Mouse (Mus musculus) lung, postnatal 14 days (tissue): ENCODE data around the gene Hbq1b.

Source experiments
- DNase-seq: peaks from one replicate; pipeline ENCODE4 v3.0.0; 2021

The Hbq1b gene

DNA sequence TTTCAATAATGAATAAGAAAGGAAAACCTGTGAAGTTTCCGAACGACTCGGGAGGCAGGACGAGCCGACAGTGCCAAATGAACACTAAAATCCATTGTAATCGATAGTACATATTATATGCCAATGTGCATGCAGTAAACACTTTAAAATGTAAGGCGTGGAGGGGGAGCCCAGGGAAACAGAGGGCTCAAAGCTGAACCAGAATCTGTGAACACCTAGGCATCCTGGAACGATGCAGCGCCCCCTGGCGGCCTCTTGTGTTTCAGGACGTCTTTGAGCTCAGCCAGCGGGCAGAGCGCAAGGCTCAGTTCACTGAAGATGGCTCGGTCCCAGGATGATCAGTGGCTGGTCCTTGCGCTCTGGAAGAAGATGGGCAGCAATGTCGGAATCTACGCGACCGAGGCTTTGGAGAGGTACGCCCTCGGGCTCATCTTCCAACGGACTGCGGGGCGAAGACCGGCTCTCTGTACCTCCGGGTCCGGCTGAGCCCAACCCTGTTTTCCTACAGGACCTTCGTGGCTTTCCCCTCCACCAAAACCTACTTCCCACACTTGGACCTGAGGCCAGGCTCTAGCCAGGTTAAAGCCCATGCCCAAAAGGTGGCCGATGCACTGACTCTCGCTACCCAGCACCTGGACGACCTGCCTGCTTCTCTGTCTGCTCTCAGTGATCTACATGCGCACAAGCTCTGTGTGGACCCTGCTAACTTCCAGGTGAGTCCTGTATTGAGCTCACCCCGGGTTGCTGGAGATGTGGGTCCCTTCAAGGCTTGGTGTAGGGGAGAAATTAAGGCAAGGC, at the start of gene Hbq1b:
Gene Hbq1b (plus strand): TSS at position 271 of the 798 bp plus-strand sequence.
- peak; percentile 81 for DNase-seq

- no peak for DNase-seq
Observed at GRCm38 (mm10) chr11:32237411-32237795, 49.4 kb upstream of the Hbq1b start.

GRCm38 (mm10) chr11:32238093-32238860, 48.5 kb upstream of the Hbq1b start:
- DNase-seq, result peak; percentile 79

DNA sequence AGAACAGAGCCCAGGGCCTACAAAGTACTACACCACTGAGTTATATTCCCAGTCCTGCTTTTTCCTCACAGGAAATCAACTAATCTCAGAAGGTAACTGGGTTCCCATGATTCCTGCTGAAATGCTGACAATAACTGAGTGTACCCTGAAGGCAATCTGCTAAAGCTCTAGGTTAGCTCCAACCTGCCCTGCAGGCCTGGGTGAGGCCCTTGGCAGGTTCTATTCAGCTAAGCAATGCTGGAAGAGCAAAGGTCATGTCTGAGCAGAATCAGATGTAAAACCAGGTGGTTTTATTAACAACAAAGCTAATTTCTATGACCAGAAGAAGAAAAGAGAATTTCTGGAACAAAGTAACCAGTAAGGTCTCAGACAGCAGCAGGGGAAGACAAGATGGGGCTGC, 45.4 kb upstream of the Hbq1b start:
- no peak for DNase-seq

DNA sequence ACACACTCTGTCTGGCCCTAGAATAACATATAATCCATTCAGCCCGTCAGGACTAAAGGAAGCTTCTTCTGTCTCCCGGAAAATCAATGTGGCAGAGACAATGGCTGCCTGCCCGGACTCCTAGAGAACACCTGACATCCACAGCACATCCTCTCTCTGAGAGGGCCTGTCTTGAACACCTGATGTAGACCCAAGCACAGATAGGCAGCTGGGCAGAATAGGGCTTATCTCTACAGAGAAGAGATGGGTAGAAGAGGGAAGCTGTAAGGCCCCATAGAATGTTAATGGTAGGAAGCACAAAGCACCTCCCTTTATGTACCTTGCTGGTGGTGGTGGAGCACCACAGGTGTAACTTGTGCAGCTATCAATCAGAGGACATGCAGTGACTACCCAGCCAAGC, 44.6 kb upstream of the Hbq1b start:
- DNase-seq, result no peak

DNA sequence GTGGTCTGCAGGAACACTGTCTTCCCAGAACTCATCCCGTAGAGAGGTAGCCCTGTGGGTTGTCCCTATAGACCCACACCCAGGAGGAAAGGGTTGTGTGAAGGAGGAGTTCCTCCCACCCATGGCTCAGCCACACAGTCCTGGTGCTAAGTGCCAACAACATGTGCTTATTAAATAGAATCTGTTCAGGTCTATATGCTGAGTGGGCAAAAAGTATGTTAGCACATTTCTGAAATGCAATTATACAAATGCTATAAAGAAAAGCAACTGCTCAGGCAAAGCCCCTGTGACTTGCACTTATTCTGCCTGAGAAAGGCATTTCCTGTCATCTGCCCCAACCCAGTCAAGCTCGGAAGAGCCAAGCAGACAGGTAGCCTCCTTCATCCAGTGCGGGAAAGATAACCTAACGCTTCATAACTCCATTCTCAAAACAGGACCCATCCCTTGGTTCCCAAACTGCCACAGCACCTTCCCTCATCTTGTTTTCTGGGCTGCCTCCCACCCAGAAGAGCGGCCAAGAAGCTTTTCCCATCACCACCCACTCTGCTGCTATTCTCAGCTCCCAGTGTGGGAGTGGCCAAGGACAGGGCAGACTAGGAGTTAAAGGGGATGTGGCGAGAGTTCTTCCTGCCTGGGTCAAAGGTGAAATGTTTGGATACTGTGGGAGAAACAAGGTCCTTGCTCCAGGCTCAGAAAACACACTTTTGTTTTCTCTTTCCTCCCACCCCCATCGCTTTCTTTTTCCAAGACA, 43.4 kb upstream of the Hbq1b start:
- DNase-seq, result no peak

- DNase-seq, result no peak
Observed at GRCm38 (mm10) chr11:32244064-32244463, 42.7 kb upstream of the Hbq1b start.

- DNase-seq, result no peak
Observed at GRCm38 (mm10) chr11:32244617-32245016, 42.1 kb upstream of the Hbq1b start.

GRCm38 (mm10) chr11:32245614-32246013, 41.2 kb upstream of the Hbq1b start:
- DNase-seq, result no peak

DNA sequence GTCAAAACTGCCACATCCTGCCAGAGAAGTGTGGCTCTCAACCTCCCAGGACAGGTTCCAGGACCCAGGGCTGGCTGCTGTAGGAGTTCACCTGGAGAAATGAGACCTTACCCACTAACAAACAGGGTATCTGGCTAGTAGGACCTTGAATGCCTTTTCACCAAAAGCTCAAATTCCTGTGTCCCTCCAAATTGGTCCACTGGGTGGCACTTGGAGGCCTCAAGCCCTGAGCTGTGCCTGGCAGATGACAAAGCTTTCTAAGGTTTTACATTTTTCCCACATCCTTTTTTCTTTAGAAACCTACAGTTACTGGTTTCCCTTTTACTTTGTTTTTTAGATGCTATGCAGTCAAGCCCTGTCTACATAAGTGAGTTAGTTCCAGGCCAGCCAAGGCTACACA, 39.7 kb upstream of the Hbq1b start:
- DNase-seq, result no peak

- DNase-seq, result no peak
Observed at GRCm38 (mm10) chr11:32248350-32248749, 38.4 kb upstream of the Hbq1b start.

GRCm38 (mm10) chr11:32250880-32251763, 35.6 kb upstream of the Hbq1b start:
- no peak for DNase-seq

- no peak for DNase-seq
Observed at GRCm38 (mm10) chr11:32253121-32253520, 33.6 kb upstream of the Hbq1b start.

- no peak for DNase-seq
Observed at GRCm38 (mm10) chr11:32256146-32256545, 30.6 kb upstream of the Hbq1b start.

DNA sequence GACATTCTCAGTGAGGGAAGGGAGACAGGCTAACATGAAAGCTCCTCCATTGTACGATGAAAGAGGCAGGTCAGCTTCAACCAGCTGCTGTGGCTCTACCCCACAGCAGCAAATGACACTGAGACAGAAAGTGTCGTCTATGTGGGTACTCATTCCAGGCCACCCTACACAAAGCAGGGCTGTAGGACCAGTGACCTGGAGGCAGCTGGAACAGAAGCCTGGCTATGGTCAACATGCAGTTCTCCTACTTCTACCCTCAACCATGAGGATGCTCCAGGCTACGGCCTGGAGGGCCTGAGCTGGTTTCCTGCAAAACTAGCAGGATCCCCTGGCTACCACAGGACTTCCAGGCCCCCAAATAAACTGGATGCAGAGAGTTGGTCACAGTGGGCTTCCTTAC, 30.2 kb upstream of the Hbq1b start:
- no peak for DNase-seq

DNA sequence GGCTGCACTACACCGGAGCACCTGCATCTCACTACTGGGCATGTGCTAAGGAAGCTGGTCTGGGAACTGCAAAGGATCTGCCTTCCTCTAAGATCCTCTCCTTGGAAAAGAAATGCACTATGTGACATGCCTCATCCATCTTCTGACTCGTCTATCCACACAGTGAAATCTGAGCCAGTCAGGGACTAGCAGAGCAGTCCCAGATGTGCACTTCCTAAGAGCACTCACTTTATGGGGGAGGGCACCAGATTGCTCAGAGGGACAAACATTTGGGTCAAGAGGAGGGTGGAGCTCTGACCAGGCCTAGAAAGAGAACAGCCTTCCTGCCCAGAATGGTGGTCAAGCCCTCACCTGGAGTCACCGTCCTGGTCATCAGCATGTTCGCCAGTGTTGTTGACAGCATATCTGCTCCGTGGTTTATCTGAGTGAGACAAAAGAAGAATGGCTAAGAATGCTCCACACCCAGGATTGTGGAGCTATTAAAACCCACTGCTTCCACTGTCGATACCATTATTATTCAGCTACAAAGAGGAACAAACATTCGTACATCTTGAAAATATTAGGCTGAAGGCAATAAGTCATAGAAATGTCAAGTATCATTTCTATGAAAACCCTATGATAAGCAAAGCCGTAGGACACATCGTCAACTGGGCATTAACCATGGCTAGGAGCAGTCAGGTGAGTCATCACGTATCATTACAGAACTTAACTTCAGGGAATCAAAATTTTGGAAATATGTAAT, 23.9 kb upstream of the Hbq1b start:
- DNase-seq, result no peak

DNA sequence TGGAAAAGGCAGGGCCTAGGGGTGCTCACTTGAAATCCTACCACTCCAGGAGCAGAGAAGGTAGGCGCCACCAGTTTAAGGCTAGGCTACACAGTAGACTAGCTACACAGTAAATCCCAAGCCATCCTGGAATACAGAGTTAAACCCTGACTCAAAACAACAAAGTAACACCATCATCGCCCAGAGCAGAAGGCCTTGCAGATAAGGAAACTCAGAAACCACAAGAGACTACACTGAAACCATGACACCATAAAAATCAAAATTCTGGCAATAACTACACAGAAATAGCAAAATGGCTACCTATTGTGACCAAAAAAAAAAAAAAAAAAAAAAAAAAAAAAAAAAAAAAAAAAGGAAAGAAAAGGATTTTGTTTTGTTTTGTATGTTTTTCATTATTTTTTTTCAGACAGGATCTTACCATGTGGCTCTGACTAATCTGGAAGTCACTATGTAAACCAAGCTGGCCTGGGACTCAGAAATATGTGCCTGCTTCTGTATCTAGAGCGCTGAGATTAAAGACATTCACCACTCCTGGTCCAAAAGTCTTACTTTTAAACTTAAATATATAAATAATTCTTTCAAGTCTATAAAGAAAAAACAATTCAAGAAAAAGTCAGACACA, 21.5 kb upstream of the Hbq1b start:
- no peak for DNase-seq

GRCm38 (mm10) chr11:32266194-32266593, 20.6 kb upstream of the Hbq1b start:
- DNase-seq, result no peak

GRCm38 (mm10) chr11:32266776-32267175, 20.0 kb upstream of the Hbq1b start:
- DNase-seq, result no peak

DNA sequence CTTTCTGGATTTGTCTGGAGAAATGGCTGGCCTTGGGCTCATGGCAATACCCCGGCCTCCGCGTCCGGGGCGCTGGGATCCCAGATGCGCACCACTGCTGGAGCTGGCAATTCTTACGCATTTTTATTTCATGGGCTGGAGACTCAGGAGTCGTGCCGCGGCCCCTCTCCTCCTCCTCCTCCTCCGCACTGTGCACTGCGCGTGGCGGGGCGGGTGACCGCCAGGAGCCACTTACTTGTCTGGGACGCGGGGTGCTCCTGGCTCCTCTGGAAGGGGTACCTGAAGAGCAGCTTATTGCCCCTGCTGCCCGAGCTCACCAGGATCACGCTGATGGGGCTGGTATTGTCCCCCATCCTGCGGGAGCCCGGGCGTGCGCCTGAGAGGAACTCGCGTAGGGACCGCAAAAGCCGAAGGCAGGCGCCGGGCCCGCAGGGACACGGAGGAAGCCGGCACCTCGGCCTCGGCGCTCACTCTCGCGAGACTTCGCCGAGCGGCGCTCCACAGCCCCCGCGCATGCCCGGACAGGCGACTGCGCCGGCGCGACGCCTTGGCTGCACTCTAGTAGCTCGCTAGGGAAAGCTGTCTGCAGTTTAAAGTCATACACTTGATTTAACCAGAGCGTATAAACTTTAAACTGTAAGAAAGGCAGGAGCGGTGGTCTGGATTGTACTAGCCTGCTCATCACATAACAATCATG, 19.4 kb upstream of the Hbq1b start, which contains the start of gene Nprl3:
Gene Nprl3 (minus strand): TSS at position 520 of the 697 bp plus-strand sequence.
- DNase-seq, result peak; percentile 97

DNA sequence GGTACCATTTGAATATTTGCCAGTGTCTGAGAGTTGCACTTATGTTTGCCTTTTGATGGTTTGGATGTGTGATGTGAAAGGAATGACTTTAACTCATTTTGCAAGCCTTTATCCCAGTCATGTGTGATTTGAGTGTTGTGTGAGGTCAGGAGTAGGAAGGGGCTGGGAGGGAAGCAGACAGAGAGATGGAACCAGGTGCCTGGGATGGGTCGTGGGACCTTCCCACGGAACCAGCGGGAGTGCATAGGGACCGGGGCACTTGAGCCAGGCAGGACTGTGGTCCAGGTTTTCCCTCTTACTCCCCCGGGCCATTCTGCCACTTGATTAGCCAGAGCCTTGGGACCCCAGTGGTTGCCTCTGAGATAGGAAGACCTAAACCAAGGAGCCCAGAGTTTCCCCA, 18.8 kb upstream of the Hbq1b start:
- DNase-seq, result no peak
